Mouse (Mus musculus) CH12F3 (cell line): ENCODE results near the gene Agr2.

ENCODE experiments used
- in situ Hi-C: fragments of 300-500 bp; cut with MboI; formaldehyde crosslinking; loops from 2 replicates; pipeline ENCODE4 v1.14.3; 2020; ENCODE audit warnings: low sequenced_read_pairs

The Agr2 gene

GRCm38 (mm10) chr12:36020710-36021109 lies 28.0 kb downstream of the Agr2 start:
- in situ Hi-C loops = no loop called here

DNA sequence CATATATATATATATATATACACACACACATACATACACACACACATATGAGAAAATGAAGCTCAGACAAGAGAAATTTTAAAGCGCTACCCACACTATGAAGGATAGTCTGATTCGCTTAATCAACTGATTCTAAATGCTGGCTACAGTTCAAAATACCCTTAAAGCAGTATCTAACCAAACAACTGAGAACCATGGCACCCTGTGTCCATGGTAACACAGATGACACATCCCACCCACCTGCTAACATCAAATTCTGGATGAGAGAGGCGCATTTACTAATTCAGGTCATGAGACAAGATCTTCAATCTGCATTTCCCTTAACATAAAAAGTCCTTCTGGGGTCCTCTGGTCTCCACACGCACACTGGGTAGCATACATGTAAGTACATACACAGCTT lies 33.4 kb downstream of the Agr2 start:
- in situ Hi-C loops = no loop called here

GRCm38 (mm10) chr12:36027171-36027570 lies 34.5 kb downstream of the Agr2 start:
- in situ Hi-C loops = no loop called here

DNA sequence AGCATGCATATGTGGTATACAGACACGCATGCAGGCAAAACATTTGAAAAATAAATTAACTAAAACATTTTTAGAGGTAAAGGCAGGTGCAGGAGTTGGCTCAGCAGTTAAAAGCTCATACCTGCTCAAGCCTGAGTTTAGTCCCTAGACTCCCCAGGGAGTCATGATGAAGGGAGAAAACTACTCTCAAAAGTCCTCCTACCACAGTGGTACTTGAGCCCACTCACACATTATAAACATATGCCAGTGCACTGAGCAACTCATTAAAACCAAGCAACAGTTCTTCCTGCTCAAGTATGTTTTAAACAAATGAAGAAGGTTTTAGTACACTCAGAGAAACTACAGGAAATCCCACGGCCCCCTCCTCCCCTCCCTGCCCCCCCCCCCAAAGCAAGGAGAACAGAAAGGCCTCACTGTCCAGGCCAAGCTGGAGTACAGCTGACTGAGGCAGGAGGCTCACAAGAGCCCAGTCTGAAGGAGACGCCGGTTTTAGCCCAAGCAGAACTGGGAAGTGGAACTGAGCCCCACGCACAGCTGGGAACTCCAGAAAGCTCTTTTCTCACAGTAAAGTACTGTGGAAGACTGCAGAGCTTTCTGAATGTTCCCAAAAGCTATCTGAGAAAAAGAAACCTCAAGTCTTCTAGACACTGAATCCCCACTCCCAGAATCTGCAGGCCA lies 36.4 kb downstream of the Agr2 start:
- in situ Hi-C loops = no loop called here

DNA sequence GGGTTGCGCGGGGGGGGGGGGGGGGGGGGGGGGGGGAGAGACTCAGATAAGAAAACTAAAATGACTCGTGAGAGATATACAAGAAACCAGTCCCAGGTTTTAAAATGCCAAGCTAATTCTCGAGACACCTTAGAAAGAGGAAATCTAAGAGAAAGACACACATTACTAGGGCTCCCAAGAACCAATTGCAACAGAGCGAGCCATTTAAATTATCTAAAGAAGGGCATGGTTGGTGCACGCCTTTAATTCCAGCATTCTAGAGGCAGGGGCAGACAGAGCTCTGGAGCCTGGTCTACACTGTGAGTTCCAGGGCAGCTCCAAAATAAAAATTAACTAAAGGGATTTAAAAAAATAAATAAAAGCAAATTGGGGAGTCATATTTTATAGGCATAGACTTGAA lies 37.0 kb downstream of the Agr2 start:
- in situ Hi-C loops = no loop called here

DNA sequence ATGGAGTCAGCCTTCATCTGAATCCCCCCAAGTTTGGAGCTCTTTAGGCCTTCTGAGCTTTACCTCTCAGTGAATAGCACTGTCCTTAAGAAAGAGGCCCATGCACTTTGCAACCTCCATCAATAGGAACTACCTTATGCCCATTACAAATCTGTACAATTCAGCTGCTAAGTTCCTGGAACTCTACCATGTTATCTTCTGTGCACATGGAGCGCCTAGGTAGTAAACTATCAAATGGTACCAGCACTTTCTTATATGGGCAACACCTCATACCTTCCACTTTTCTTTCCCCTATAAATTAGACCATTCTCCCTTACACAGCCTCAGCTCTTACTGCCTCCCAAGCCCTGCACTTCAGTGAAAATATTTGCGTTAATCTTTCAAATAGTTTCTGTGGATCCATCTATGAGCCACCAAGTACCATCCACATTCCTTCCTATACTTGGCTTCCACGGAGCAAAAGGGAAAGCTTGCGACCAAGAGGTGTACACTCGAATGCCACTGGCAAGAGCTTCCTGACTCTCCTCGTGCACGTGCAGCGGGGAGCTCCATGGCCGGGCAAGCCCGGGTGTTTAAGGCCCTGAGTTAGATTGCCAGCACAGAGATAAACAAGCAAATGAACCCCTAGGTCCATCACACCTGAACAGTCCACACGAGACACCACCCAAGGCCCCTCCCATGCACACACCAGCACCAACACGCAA lies 38.1 kb downstream of the Agr2 start:
- in situ Hi-C loops = no loop called here

DNA sequence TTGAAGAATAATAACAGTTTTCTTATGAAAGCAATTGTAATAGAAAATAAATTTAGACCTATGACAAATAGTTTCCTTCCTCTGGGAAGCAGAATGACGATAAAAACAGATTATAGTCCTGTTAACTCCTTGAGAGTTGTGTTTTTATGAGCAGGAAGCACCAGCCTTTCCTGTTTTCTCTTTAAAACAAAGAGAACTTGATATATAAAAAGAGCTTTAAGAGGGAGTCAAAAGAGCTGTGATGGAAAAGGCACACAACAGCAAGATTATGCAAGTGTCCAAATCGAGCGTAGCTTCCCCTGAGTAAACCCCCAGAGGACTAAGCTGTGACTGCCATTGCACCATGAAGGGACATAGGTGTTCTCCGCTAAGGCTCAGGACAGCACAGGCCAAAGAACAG lies 39.7 kb downstream of the Agr2 start:
- in situ Hi-C loops = no loop called here

DNA sequence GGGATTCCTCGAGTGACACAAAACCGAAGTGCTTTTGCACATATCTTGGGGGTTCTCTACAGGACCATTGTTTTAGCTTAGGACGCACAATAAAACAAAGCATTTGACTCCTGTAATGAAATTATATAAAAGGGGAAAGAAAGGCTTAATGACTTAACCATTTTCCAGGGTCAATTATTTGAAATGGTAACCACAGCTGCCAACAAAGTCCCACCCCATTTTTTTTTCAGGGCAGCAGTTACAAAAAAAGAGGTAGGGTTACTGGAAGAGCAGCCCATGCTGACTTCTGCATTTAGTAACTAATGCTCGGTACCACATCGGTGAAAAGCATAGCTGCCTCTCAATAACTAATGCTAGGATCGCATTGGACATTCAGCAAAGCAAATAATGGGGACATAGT lies 42.8 kb downstream of the Agr2 start:
- in situ Hi-C loops = no loop called here

GRCm38 (mm10) chr12:36036121-36036520 lies 43.4 kb downstream of the Agr2 start:
- in situ Hi-C loops = no loop called here

GRCm38 (mm10) chr12:36036776-36037175 lies 44.1 kb downstream of the Agr2 start:
- in situ Hi-C loops = no loop called here

- in situ Hi-C loops = no loop called here
These were observed 46.9 kb downstream of the Agr2 start for GRCm38 (mm10) chr12:36039541-36040084.

- in situ Hi-C loops = no loop called here
These were observed 48.0 kb downstream of the Agr2 start for GRCm38 (mm10) chr12:36040571-36041280.

GRCm38 (mm10) chr12:36041281-36041589 lies 48.5 kb downstream of the Agr2 start:
- in situ Hi-C loops = no loop called here

GRCm38 (mm10) chr12:36041703-36042347 lies 49.1 kb downstream of the Agr2 start:
- in situ Hi-C loops = no loop called here

DNA sequence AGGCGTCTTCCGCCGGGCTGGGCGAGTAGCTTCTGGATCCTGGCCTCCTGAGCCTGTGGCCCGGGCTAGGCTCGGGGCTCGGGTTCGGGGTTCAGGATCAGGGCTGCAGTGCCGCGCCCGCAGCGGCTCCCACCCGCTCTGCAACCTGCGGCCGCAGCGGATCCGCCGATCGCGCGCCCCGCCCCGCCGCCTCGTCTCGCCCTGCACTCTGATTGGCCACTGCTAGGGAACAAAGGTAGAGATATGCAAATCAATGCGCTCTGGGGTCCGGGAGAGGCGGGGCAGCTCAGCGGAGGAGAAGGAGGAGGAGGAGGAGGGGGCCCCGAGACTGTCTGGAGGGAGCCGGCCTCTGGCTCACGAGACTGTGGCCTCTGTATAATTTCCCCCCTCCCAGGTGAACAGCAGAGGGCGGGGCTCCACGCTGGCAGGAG lies 49.7 kb downstream of the Agr2 start, which contains the start of gene Tspan13:
Gene Tspan13, minus strand, starts transcription at position 153 of the 431 bp plus-strand sequence.
- in situ Hi-C loops = no loop called here

DNA sequence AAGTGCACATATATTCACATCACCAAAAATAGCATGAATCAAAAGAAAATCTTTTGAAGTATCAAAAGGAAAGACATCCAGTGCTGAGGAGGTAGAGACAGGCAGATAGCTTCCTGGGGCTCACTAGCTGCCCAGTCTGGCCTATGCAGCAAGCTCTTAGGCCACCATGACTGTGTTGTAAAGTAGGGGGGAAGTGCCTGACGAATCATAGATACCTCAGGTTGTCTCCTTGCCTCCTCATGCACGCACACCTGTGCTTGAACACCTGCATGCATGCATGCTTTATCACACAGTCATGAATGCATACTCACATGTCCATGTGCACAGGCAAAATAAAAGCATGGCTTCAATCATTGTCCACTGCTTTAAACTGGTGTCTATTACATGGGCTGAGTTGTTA lies 52.0 kb downstream of the Agr2 start:
- in situ Hi-C loops = no loop called here

GRCm38 (mm10) chr12:36046196-36046595 lies 53.5 kb downstream of the Agr2 start:
- in situ Hi-C loops = no loop called here

- in situ Hi-C loops = no loop called here
These were observed 54.9 kb downstream of the Agr2 start for GRCm38 (mm10) chr12:36047593-36047992.

DNA sequence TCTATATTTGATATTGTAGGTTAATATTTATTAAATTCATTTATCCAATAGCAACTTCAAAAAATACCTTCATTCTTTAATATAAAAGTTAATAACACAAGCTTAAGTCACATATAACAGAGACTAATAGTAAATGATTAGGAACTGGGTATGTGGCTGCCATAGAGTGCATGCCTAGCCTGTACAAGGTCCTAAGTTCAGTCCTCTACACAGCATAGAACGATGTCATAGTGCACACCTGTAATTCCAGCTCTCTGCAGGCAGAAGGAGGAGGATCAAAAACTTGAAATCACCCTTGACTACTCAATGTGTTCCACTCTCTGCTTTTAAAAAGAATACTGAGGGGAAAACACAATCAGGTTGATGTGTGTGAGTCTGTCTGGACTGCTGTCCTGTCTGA lies 57.6 kb downstream of the Agr2 start:
- in situ Hi-C loops = no loop called here
